Mouse (Mus musculus): Measurements from ENCODE around the gene Ackr2. TPM values are rescaled to one million over a fixed set of nuclear protein-coding genes. Genes with fewer than 3 reads are reported as not detected.

Gene Ackr2
- total RNA-seq, 1 experiment from 2014 or later, result 1.4 TPM

Other genes with a start within 250 kb of the Ackr2 start
- 4.2 and 6.5 TPM in 2 replicates for gene Sec22c, start 192.9 kb upstream of the Ackr2 start, total RNA-seq (2021)
- 48.4 and 54.4 TPM in 2 replicates for gene Ss18l2, start 188.0 kb upstream of the Ackr2 start, total RNA-seq (2021)
- gene Nktr, start 179.2 kb upstream of the Ackr2 start, total RNA-seq (2021), result 78.1 and 84.8 TPM in 2 replicates
- 30.1 and 36.8 TPM in 2 replicates for gene Zfp651, start 139.0 kb upstream of the Ackr2 start, total RNA-seq (2021)
- gene Klhl40, start 120.7 kb upstream of the Ackr2 start, total RNA-seq (2021), result not detected in 2 replicates
- gene Hhatl, start 105.8 kb upstream of the Ackr2 start, total RNA-seq (2021), result not detected in 2 replicates
- gene Ccdc13, start 58.9 kb upstream of the Ackr2 start, total RNA-seq (2021), result 0.86 and 1.1 TPM in 2 replicates
- gene Higd1a, start 40.0 kb upstream of the Ackr2 start, total RNA-seq (2021), result 112 and 114 TPM in 2 replicates
- gene Cyp8b1, start 17.9 kb downstream of the Ackr2 start, total RNA-seq (2021), result 1.6 and 10.7 TPM in 2 replicates
- 2.1 and 2.5 TPM in 2 replicates for gene Fam198a, start 52.6 kb downstream of the Ackr2 start, total RNA-seq (2021)
- gene Pomgnt2, start 98.8 kb downstream of the Ackr2 start, total RNA-seq (2021), result 12.6 and 15.7 TPM in 2 replicates
- gene Snrk, start 218.9 kb downstream of the Ackr2 start, total RNA-seq (2021), result 275 and 291 TPM in 2 replicates

All from adrenal gland, postnatal 14 days (tissue).